Mouse (Mus musculus) myocyte (in vitro differentiated cells): ENCODE measurements around the gene Vmn2r94. TPM values are rescaled to one million over a fixed set of nuclear protein-coding genes. Genes with fewer than 3 reads are reported as not detected.

Source experiments
- H3K27me3 ChIP-seq: one replicate; pipeline ENCODE4 v1.6.1; 2011; ENCODE audit not compliant: control insufficient read depth, insufficient read depth, insufficient read length
- H3K36me3 ChIP-seq: one replicate; pipeline ENCODE4 v1.6.1; 2011; ENCODE audit not compliant: control insufficient read depth, insufficient read depth
- H3K4me2 ChIP-seq: one replicate; pipeline ENCODE4 v1.6.1; 2011; ENCODE audit warnings: low read depth, control low read depth
- H3K4me3 ChIP-seq: one replicate; pipeline ENCODE4 v1.5.1; 2011; ENCODE audit warnings: mild to moderate bottlenecking, control low read depth, moderate library complexity
- H3K79me2 ChIP-seq: one replicate; pipeline ENCODE4 v1.6.1; 2011; ENCODE audit not compliant: control insufficient read depth, insufficient read depth
- H3ac ChIP-seq: one replicate; pipeline ENCODE4 v1.6.1; 2011; ENCODE audit not compliant: control insufficient read depth, insufficient read length
- CEBPB ChIP-seq: IDR thresholded peaks from 2 replicates; pipeline ENCODE4 v1.6.1; 2011; ENCODE audit warnings: mild to moderate bottlenecking, moderate library complexity; ENCODE audit not compliant: poor library complexity, insufficient read depth, severe bottlenecking
- E2F4 ChIP-seq: IDR thresholded peaks from one replicate; pipeline ENCODE4 v1.6.1; 2011; ENCODE audit warnings: mild to moderate bottlenecking, control low read depth, moderate library complexity; ENCODE audit not compliant: insufficient read depth
- MAX ChIP-seq: IDR thresholded peaks from one replicate; pipeline ENCODE4 v1.6.1; 2011; ENCODE audit warnings: low read depth, mild to moderate bottlenecking, control low read depth
- MYOD1 ChIP-seq, 3 experiments: IDR thresholded peaks; one replicate each; pipeline ENCODE4 v1.6.1; 2011; ENCODE audit warnings: control low read depth in 2 of 3, low read depth in 2 of 3, mild to moderate bottlenecking in 2 of 3, moderate library complexity in 1 of 3; ENCODE audit not compliant: insufficient read length in 2 of 3, control insufficient read depth in 1 of 3
- MYOG ChIP-seq, 3 experiments: IDR thresholded peaks; one replicate each; pipeline ENCODE4 v1.6.1; 2011; ENCODE audit warnings: control low read depth in 2 of 3, low read depth in 2 of 3, mild to moderate bottlenecking in 2 of 3; ENCODE audit not compliant: insufficient read length in 2 of 3, control insufficient read depth in 1 of 3, insufficient read depth in 1 of 3
- POLR2A ChIP-seq: IDR thresholded peaks from one replicate; pipeline ENCODE4 v1.6.1; 2011; ENCODE audit warnings: low read depth, mild to moderate bottlenecking, control low read depth, moderate library complexity; ENCODE audit not compliant: insufficient read length
- POLR2AphosphoS2 ChIP-seq: IDR thresholded peaks from one replicate; pipeline ENCODE4 v1.6.1; 2011; ENCODE audit warnings: low read depth, control low read depth; ENCODE audit not compliant: insufficient read length
- REST ChIP-seq: IDR thresholded peaks from one replicate; pipeline ENCODE4 v1.6.1; 2011; ENCODE audit warnings: mild to moderate bottlenecking, control low read depth, moderate library complexity; ENCODE audit not compliant: insufficient read depth, insufficient read length
- SRF ChIP-seq: IDR thresholded peaks from one replicate; pipeline ENCODE4 v1.6.1; 2011; ENCODE audit warnings: low read depth; ENCODE audit not compliant: control insufficient read depth, insufficient read length
- TCF12 ChIP-seq: IDR thresholded peaks from one replicate; pipeline ENCODE4 v1.6.1; 2011; ENCODE audit warnings: mild to moderate bottlenecking, control low read depth; ENCODE audit not compliant: poor library complexity, insufficient read depth, severe bottlenecking
- TCF3 ChIP-seq: IDR thresholded peaks from one replicate; pipeline ENCODE4 v1.6.1; 2011; ENCODE audit warnings: low read depth, control low read depth; ENCODE audit not compliant: insufficient read length
- USF1 ChIP-seq: IDR thresholded peaks from one replicate; pipeline ENCODE4 v1.6.1; 2011; ENCODE audit warnings: low read depth, mild to moderate bottlenecking, control low read depth, moderate library complexity
- polyA plus RNA-seq: library from polyadenylated mRNA; unstranded; fragments of >200 nt; fragmentation: generic; extraction: Trizol; gene quantifications from one replicate; pipeline ENCODE4 v1.2.1, GENCODE M21; 2012; ENCODE audit warnings: missing spikeins

The Vmn2r94 gene
- not detected for polyA plus RNA-seq

DNA sequence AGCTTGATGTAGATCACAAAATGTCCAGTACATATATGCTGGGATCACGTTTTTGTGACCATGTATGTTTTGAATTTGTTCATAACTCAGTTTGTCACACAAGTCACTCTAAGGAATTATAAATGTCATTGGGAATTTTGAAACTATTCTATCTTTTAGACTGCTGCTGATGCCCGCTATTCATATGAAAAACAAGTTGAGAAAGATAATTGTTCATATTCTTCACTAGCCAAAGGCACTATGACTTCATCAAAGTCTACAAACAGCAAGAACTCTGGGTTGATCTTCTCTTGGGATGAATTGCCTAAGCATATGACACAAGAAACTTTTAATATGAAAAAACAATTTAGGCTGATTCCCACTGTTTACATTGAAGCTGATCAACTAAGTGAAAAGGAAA, at the start of gene Vmn2r94:
TSS of gene Vmn2r94 (minus strand) at position 101 of the 400 bp plus-strand sequence.
- no peak within 1 kb of the TSS for H3ac ChIP-seq
- TF ChIP-seq MAX (no peak), POLR2A (no peak), REST (no peak), USF1 (no peak), MYOD1 (IDR thresholded peaks at IDR 0.05; ENCODE audit: control insufficient read depth in 1 of 3, insufficient read length in 2 of 3, low read depth in 2 of 3) (no peak), POLR2AphosphoS2 (no peak), TCF12 (no peak), MYOG (IDR thresholded peaks at IDR 0.05; ENCODE audit: control insufficient read depth in 1 of 3, insufficient read depth in 1 of 3, insufficient read length in 2 of 3, low read depth in 2 of 3) (no peak), CEBPB (no peak), E2F4 (no peak), TCF3 (no peak), SRF (no peak)
- no peaks in the 10 kb centered on the region for H3K27me3 ChIP-seq
- no peak within 1 kb of the TSS for H3K4me3 ChIP-seq
- no peaks in the 10 kb centered on the region for H3K79me2 ChIP-seq
- no peaks in the 10 kb centered on the region for H3K36me3 ChIP-seq
- no peak within 1 kb of the TSS for H3K4me2 ChIP-seq

DNA sequence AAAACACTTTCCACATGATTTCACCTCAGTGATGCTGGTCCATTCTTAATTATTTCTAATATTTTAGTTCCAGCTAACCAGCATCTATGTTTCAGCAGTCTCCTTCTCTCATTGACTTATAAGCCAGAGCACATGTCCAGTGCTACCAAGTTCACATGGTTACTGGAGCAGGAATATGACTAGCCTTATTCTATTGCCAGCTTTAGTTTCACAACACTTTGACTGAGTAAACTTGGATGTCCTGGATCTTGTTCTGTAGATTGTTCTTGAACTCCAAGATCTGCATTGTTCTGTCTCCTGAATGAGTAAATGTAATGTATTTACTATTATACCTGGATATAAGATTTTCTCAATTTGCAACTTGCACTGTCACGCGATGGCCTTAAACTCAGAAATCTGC, 45.5 kb upstream of the Vmn2r94 start:
- no peaks in the 10 kb centered on the region for H3K36me3 ChIP-seq
- no peaks in the 10 kb centered on the region for H3K79me2 ChIP-seq
- no peak overlapping the region for H3ac ChIP-seq
- no peak overlapping the region for H3K4me3 ChIP-seq
- H3K27me3 ChIP-seq, result no peaks in the 10 kb centered on the region
- no peak for TF ChIP-seq USF1
- H3K4me2 ChIP-seq, result no peak overlapping the region

DNA sequence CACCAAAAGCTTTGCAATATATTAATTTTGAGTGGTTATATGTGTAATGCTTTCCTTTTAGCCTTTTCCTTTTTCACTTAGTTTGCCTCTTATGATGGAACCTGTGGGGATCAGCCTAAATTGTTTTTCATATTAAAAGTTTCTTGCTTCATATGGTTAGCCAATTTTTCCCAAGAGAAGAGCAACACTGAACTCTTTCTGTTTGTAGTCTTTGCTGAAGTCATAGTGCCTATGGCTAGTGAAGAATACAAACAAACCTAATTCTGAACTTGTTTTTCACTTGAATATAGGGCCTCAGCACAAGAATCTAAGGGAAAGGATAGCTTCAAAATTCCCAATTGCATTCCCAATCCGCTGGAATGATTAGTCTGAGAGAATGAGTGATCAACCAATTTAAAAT, 20.2 kb upstream of the Vmn2r94 start, which contains the start of gene Vmn2r93:
TSS of gene Vmn2r93 (plus strand) at position 301 of the 400 bp plus-strand sequence.
- Histone ChIP-seq H3K4me3 (no peak within 1 kb of the TSS), H3K27me3 (no peaks in the 10 kb centered on the region), H3ac (no peak within 1 kb of the TSS), H3K36me3 (no peaks in the 10 kb centered on the region), H3K4me2 (no peak within 1 kb of the TSS), H3K79me2 (no peaks in the 10 kb centered on the region)
- TF ChIP-seq MAX (no peak), POLR2AphosphoS2 (no peak), TCF12 (no peak), POLR2A (no peak), SRF (no peak), TCF3 (no peak), MYOG (IDR thresholded peaks at IDR 0.05; ENCODE audit: control insufficient read depth in 1 of 3, insufficient read depth in 1 of 3, insufficient read length in 2 of 3, low read depth in 2 of 3) (no peak), REST (no peak), MYOD1 (IDR thresholded peaks at IDR 0.05; ENCODE audit: control insufficient read depth in 1 of 3, insufficient read length in 2 of 3, low read depth in 2 of 3) (no peak), E2F4 (no peak), CEBPB (no peak), USF1 (no peak)

DNA sequence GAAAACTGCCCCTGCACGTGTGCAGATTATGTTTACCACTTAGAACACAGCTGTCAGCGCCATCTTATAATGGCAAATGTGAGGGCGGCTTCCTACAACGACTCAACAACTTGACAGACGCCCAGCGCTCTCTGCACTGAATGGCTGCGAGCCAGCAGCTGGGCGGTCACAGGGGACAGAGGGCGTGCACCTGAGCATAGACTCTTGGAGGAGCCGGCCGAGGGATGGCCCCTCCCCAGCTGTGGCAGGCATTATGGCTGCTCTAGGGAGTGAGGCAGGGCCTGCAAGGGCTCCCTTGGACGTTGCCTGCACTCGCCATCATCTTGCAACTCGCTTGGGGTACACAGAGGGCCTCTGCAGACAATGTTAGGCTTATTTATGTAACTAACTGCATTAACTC, 40.6 kb downstream of the Vmn2r94 start:
- no peaks in the 10 kb centered on the region for H3K36me3 ChIP-seq
- H3K4me3 ChIP-seq, result no peak overlapping the region
- no peaks in the 10 kb centered on the region for H3K79me2 ChIP-seq
- TF ChIP-seq MAX, result no peak
- no peak for TF ChIP-seq POLR2A
- no peak for TF ChIP-seq CEBPB
- TF ChIP-seq E2F4, result no peak
- TF ChIP-seq USF1, result no peak
- no peak for TF ChIP-seq TCF12
- no peak for TF ChIP-seq REST
- TF ChIP-seq SRF, result no peak
- TF ChIP-seq MYOD1 (IDR thresholded peaks at IDR 0.05; ENCODE audit: control insufficient read depth in 1 of 3, insufficient read length in 2 of 3, low read depth in 2 of 3), result no peak
- TF ChIP-seq POLR2AphosphoS2, result no peak
- no peak for TF ChIP-seq TCF3
- no peak for TF ChIP-seq MYOG (IDR thresholded peaks at IDR 0.05; ENCODE audit: control insufficient read depth in 1 of 3, insufficient read depth in 1 of 3, insufficient read length in 2 of 3, low read depth in 2 of 3)
- no peak overlapping the region for H3ac ChIP-seq
- no peak overlapping the region for H3K4me2 ChIP-seq
- H3K27me3 ChIP-seq, result no peaks in the 10 kb centered on the region

DNA sequence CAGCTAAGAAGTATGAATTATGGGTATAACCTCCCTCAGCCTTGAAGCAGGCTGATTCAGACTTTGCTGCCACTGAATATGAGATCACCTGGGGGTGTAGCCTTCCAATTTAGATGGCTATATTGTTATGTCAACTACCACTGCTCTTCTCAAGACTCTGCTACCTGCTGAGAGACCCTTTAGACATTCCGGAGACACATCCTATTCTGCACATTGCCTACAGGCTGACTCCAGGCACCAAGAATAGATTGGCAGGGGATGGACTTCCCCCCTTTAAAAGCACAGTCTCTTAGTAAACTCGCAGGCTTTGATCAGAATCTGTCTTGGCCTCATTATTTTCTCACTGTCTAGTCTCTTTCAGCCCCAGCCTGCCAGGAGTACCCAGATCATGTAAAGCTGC, 45.6 kb downstream of the Vmn2r94 start:
- no peaks in the 10 kb centered on the region for H3K27me3 ChIP-seq
- H3K79me2 ChIP-seq, result no peaks in the 10 kb centered on the region
- no peaks in the 10 kb centered on the region for H3K36me3 ChIP-seq
- no peak overlapping the region for H3K4me2 ChIP-seq
- H3K4me3 ChIP-seq, result no peak overlapping the region
- no peak overlapping the region for H3ac ChIP-seq
- TF ChIP-seq E2F4, result no peak
- no peak for TF ChIP-seq TCF12
- no peak for TF ChIP-seq USF1
- TF ChIP-seq TCF3, result no peak
- no peak for TF ChIP-seq POLR2A
- no peak for TF ChIP-seq REST
- no peak for TF ChIP-seq POLR2AphosphoS2
- no peak for TF ChIP-seq MAX
- TF ChIP-seq MYOD1 (IDR thresholded peaks at IDR 0.05; ENCODE audit: control insufficient read depth in 1 of 3, insufficient read length in 2 of 3, low read depth in 2 of 3), result no peak
- no peak for TF ChIP-seq CEBPB
- TF ChIP-seq SRF, result no peak
- no peak for TF ChIP-seq MYOG (IDR thresholded peaks at IDR 0.05; ENCODE audit: control insufficient read depth in 1 of 3, insufficient read depth in 1 of 3, insufficient read length in 2 of 3, low read depth in 2 of 3)
